Mouse (Mus musculus): ENCODE results near the gene Zfp759. TPM values are rescaled to one million over a fixed set of nuclear protein-coding genes. Genes with fewer than 3 reads are reported as not detected.
"Not testable (repeated sequence)": the region's sequence is repeated elsewhere in the genome, so short reads cannot be mapped to it uniquely, and the experiment has no call there.

The Zfp759 gene
- 2.2 and 2.4 TPM in 2 replicates for polyA plus RNA-seq (2014; fragmentation: Nextera tagmentation; extraction: Ambion mirVana)

- not testable (repeated sequence) for H3K4me1 ChIP-seq (ENCODE audit: control insufficient read depth, insufficient read depth, low read length); H3K36me3 ChIP-seq (ENCODE audit: control insufficient read depth, insufficient read depth, low read length); DNase-seq (ENCODE audit: low spot score); ATAC-seq (ENCODE audit: insufficient read depth, low FRiP score, low TSS enrichment); H3K9ac ChIP-seq (ENCODE audit: low read length); H3K4me3 ChIP-seq (ENCODE audit: low read depth, low read length); H3K9me3 ChIP-seq (ENCODE audit: control insufficient read depth, low read length); H3K27me3 ChIP-seq (ENCODE audit: control insufficient read depth, insufficient read depth, low read length); H3K27ac ChIP-seq (ENCODE audit: low read depth, low read length); H3K4me2 ChIP-seq (ENCODE audit: low read depth)
Measured at GRCm38 (mm10) chr13:67121360-67121759, at the start of gene Zfp759. Gene Zfp759, plus strand, starts transcription at chr13:67121660.

GRCm38 (mm10) chr13:67072786-67073185 lies 48.7 kb upstream of the Zfp759 start:
- peaks cover 27% of the 10 kb centered on the region for H3K36me3 ChIP-seq (ENCODE audit: control insufficient read depth, insufficient read depth, low read length)
- WGBS, result 93% methylated on average over 2 of the region's 2 CpGs
- peaks cover 2% of the 10 kb centered on the region; the same call in 1 of the 2 replicates for H3K9me3 ChIP-seq (ENCODE audit: control insufficient read depth, low read length)
- ATAC-seq (ENCODE audit: insufficient read depth, low FRiP score, low TSS enrichment) (no peak), DNase-seq (ENCODE audit: low spot score) (no peak)
- no peak overlapping the region for H3K27ac ChIP-seq (ENCODE audit: low read depth, low read length)
- H3K9ac ChIP-seq (ENCODE audit: low read length), result no peak overlapping the region
- no peaks in the 10 kb centered on the region for H3K27me3 ChIP-seq (ENCODE audit: control insufficient read depth, insufficient read depth, low read length)
- H3K4me1 ChIP-seq (ENCODE audit: control insufficient read depth, insufficient read depth, low read length), result no peaks in the 10 kb centered on the region
- no peak overlapping the region for H3K4me3 ChIP-seq (ENCODE audit: low read depth, low read length)
- H3K4me2 ChIP-seq (ENCODE audit: low read depth), result no peak overlapping the region

GRCm38 (mm10) chr13:67077244-67077643 lies 44.2 kb upstream of the Zfp759 start:
- no peak overlapping the region for H3K27ac ChIP-seq (ENCODE audit: low read depth, low read length)
- 95% methylated on average over 2 of the region's 2 CpGs for WGBS
- ATAC-seq (ENCODE audit: insufficient read depth, low FRiP score, low TSS enrichment), result no peak
- no peaks in the 10 kb centered on the region for H3K9me3 ChIP-seq (ENCODE audit: control insufficient read depth, low read length)
- no peak overlapping the region for H3K9ac ChIP-seq (ENCODE audit: low read length)
- no peak for DNase-seq (ENCODE audit: low spot score)
- no peaks in the 10 kb centered on the region for H3K4me1 ChIP-seq (ENCODE audit: control insufficient read depth, insufficient read depth, low read length)
- H3K36me3 ChIP-seq (ENCODE audit: control insufficient read depth, insufficient read depth, low read length), result peaks cover 11% of the 10 kb centered on the region
- H3K4me3 ChIP-seq (ENCODE audit: low read depth, low read length), result no peak overlapping the region
- no peak overlapping the region for H3K4me2 ChIP-seq (ENCODE audit: low read depth)
- no peaks in the 10 kb centered on the region for H3K27me3 ChIP-seq (ENCODE audit: control insufficient read depth, insufficient read depth, low read length)

- peak overlapping the region; percentile 63 for H3K4me3 ChIP-seq (ENCODE audit: low read depth, low read length)
- H3K36me3 ChIP-seq (ENCODE audit: control insufficient read depth, insufficient read depth, low read length), result no peaks in the 10 kb centered on the region
- ATAC-seq (ENCODE audit: insufficient read depth, low FRiP score, low TSS enrichment) (peak; percentile 99), DNase-seq (ENCODE audit: low spot score) (peak; percentile 78)
- 1% methylated on average over 24 of the region's 24 CpGs for WGBS
- H3K27me3 ChIP-seq (ENCODE audit: control insufficient read depth, insufficient read depth, low read length), result no peaks in the 10 kb centered on the region
- no peaks in the 10 kb centered on the region for H3K4me1 ChIP-seq (ENCODE audit: control insufficient read depth, insufficient read depth, low read length)
- no peaks in the 10 kb centered on the region for H3K9me3 ChIP-seq (ENCODE audit: control insufficient read depth, low read length)
- peak overlapping the region; percentile 67 for H3K4me2 ChIP-seq (ENCODE audit: low read depth)
- H3K9ac ChIP-seq (ENCODE audit: low read length), result peak overlapping the region; percentile 62
- peak overlapping the region; percentile 76 for H3K27ac ChIP-seq (ENCODE audit: low read depth, low read length)
Measured at GRCm38 (mm10) chr13:67081142-67081713, 40.2 kb upstream of the Zfp759 start.

GRCm38 (mm10) chr13:67081946-67082345 lies 39.5 kb upstream of the Zfp759 start:
- Histone ChIP-seq H3K36me3 (ENCODE audit: control insufficient read depth, insufficient read depth, low read length) (no peaks in the 10 kb centered on the region), H3K9ac (ENCODE audit: low read length) (no peak overlapping the region), H3K27ac (ENCODE audit: low read depth, low read length) (no peak overlapping the region), H3K4me3 (ENCODE audit: low read depth, low read length) (no peak overlapping the region), H3K27me3 (ENCODE audit: control insufficient read depth, insufficient read depth, low read length) (no peaks in the 10 kb centered on the region), H3K9me3 (ENCODE audit: control insufficient read depth, low read length) (no peaks in the 10 kb centered on the region), H3K4me1 (ENCODE audit: control insufficient read depth, insufficient read depth, low read length) (no peaks in the 10 kb centered on the region), H3K4me2 (ENCODE audit: low read depth) (no peak overlapping the region)
- ATAC-seq (ENCODE audit: insufficient read depth, low FRiP score, low TSS enrichment) (no peak), DNase-seq (ENCODE audit: low spot score) (no peak)
- 61% methylated on average over 1 of the region's 1 CpGs for WGBS

GRCm38 (mm10) chr13:67090154-67090553 lies 31.3 kb upstream of the Zfp759 start:
- Histone ChIP-seq H3K27ac (ENCODE audit: low read depth, low read length) (no peak overlapping the region), H3K9me3 (ENCODE audit: control insufficient read depth, low read length) (no peaks in the 10 kb centered on the region), H3K4me1 (ENCODE audit: control insufficient read depth, insufficient read depth, low read length) (no peaks in the 10 kb centered on the region), H3K9ac (ENCODE audit: low read length) (no peak overlapping the region), H3K27me3 (ENCODE audit: control insufficient read depth, insufficient read depth, low read length) (no peaks in the 10 kb centered on the region), H3K4me3 (ENCODE audit: low read depth, low read length) (no peak overlapping the region), H3K4me2 (ENCODE audit: low read depth) (no peak overlapping the region), H3K36me3 (ENCODE audit: control insufficient read depth, insufficient read depth, low read length) (no peaks in the 10 kb centered on the region)
- WGBS, result 97% methylated on average over 1 of the region's 1 CpGs
- no peak for ATAC-seq (ENCODE audit: insufficient read depth, low FRiP score, low TSS enrichment)
- DNase-seq (ENCODE audit: low spot score), result no peak

- no peak within 1 kb of the TSS for H3K4me3 ChIP-seq (ENCODE audit: low read depth, low read length)
- no peak within 1 kb of the TSS for H3K9ac ChIP-seq (ENCODE audit: low read length)
- no peak within 1 kb of the TSS for H3K27ac ChIP-seq (ENCODE audit: low read depth, low read length)
- H3K4me2 ChIP-seq (ENCODE audit: low read depth), result no peak within 1 kb of the TSS
- no peak for DNase-seq (ENCODE audit: low spot score)
- H3K4me1 ChIP-seq (ENCODE audit: control insufficient read depth, insufficient read depth, low read length), result no peaks in the 10 kb centered on the region
- H3K27me3 ChIP-seq (ENCODE audit: control insufficient read depth, insufficient read depth, low read length), result no peaks in the 10 kb centered on the region
- ATAC-seq (ENCODE audit: insufficient read depth, low FRiP score, low TSS enrichment), result no peak
- 89% methylated on average over 10 of the region's 10 CpGs for WGBS
- H3K36me3 ChIP-seq (ENCODE audit: control insufficient read depth, insufficient read depth, low read length), result no peaks in the 10 kb centered on the region
- H3K9me3 ChIP-seq (ENCODE audit: control insufficient read depth, low read length), result no peaks in the 10 kb centered on the region
Measured at GRCm38 (mm10) chr13:67097876-67098275, 23.6 kb upstream of the Zfp759 start, which contains the start of gene Zfp708. Gene Zfp708, minus strand, starts transcription at chr13:67097976.

GRCm38 (mm10) chr13:67107681-67108080 lies 13.8 kb upstream of the Zfp759 start:
- peak overlapping the region; percentile 73 for H3K4me2 ChIP-seq (ENCODE audit: low read depth)
- no peaks in the 10 kb centered on the region for H3K4me1 ChIP-seq (ENCODE audit: control insufficient read depth, insufficient read depth, low read length)
- peak overlapping the region; percentile 59 for H3K4me3 ChIP-seq (ENCODE audit: low read depth, low read length)
- no peaks in the 10 kb centered on the region for H3K36me3 ChIP-seq (ENCODE audit: control insufficient read depth, insufficient read depth, low read length)
- WGBS, result 65% methylated on average over 9 of the region's 9 CpGs
- H3K9ac ChIP-seq (ENCODE audit: low read length), result peak overlapping the region; percentile 71
- no peaks in the 10 kb centered on the region for H3K9me3 ChIP-seq (ENCODE audit: control insufficient read depth, low read length)
- DNase-seq (ENCODE audit: low spot score) (no peak), ATAC-seq (ENCODE audit: insufficient read depth, low FRiP score, low TSS enrichment) (no peak)
- no peak overlapping the region for H3K27ac ChIP-seq (ENCODE audit: low read depth, low read length)
- H3K27me3 ChIP-seq (ENCODE audit: control insufficient read depth, insufficient read depth, low read length), result no peaks in the 10 kb centered on the region

- DNase-seq (ENCODE audit: low spot score), result peak; percentile 85
- WGBS, result 0% methylated on average over 17 of the region's 17 CpGs
- Histone ChIP-seq H3K4me3 (ENCODE audit: low read depth, low read length) (peak within 1 kb of the TSS; percentile 59), H3K27ac (ENCODE audit: low read depth, low read length) (no peak within 1 kb of the TSS), H3K27me3 (ENCODE audit: control insufficient read depth, insufficient read depth, low read length) (no peaks in the 10 kb centered on the region), H3K36me3 (ENCODE audit: control insufficient read depth, insufficient read depth, low read length) (no peaks in the 10 kb centered on the region), H3K9me3 (ENCODE audit: control insufficient read depth, low read length) (no peaks in the 10 kb centered on the region), H3K4me1 (ENCODE audit: control insufficient read depth, insufficient read depth, low read length) (no peaks in the 10 kb centered on the region), H3K9ac (ENCODE audit: low read length) (peak within 1 kb of the TSS; percentile 71), H3K4me2 (ENCODE audit: low read depth) (peak within 1 kb of the TSS; percentile 73)
- ATAC-seq (ENCODE audit: insufficient read depth, low FRiP score, low TSS enrichment), result peak; percentile 98
Measured at GRCm38 (mm10) chr13:67108194-67108820, 13.2 kb upstream of the Zfp759 start, which contains the start of gene Gm28557. Gene Gm28557, minus strand, starts transcription at chr13:67108604.
